Mouse (Mus musculus): ENCODE measurements around the gene Rassf7.

- TF ChIP-seq CTCF (IDR thresholded peaks at IDR 0.05; ENCODE audit: low read depth), result no peak
- TF ChIP-seq EP300 (optimal IDR thresholded peaks at IDR 0.05), result peak; percentile 60
Measured at GRCm38 (mm10) chr7:141168518-141168953, 47.1 kb upstream of the Rassf7 start.
